Mouse (Mus musculus) brain, embryonic 14.5 days (tissue): ENCODE results near the gene Ndufaf2.

Experiments
- CTCF ChIP-seq: fragments of 200-500 bp; IDR thresholded peaks from 2 replicates; pipeline ENCODE4 v1.5.1; 2012; ENCODE audit warnings: inconsistent platforms, mild to moderate bottlenecking, moderate library complexity, borderline replicate concordance; ENCODE audit not compliant: insufficient read depth, insufficient read length; ENCODE audit errors: extremely low read depth
- POLR2A ChIP-seq: fragments of 200-500 bp; IDR thresholded peaks from 2 replicates; pipeline ENCODE4 v1.6.1; 2012; ENCODE audit warnings: mild to moderate bottlenecking, inconsistent platforms, borderline replicate concordance; ENCODE audit not compliant: poor library complexity, insufficient read depth, insufficient read length, severe bottlenecking; ENCODE audit errors: extremely low read depth

GRCm38 (mm10) chr13:108025802-108026201, 132.6 kb downstream of the Ndufaf2 start:
- TF ChIP-seq POLR2A (no peak), CTCF (no peak)
